ENCODE assay signal across 21 mouse cellular contexts in the genomic region with DNA sequence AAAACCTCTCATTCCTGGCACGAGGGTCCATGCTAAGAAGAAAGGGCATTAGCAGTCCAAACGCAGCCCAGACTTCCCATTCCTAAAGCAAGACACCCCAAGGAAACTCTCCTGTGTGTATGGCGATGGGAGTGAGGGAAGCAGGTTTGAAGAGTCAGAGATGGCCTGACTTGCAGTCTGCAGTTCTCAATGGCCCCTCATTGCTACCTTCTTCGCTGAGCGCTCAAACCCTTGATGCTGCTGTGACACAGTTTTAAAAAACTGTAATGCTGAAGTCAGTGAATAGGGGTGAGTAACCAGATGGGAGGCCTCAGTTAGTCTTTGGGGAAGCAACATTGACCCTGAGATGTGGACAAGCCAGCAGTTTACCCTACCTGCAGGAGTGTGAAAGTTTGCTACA. TPM values are rescaled to one million over a fixed set of nuclear protein-coding genes. Genes with fewer than 3 reads are reported as not detected.
"Had no signal": no experiment of that assay in that cellular context is flagged by ENCODE, and none has a peak within 500 bp of the region (broad histone marks: within the 10 kb centered on the region; RNA-seq: fewer than 3 reads in every experiment).

No protein-coding gene starts in this region.

- H3K27ac ChIP-seq: liver, embryonic 12.5 days; liver, embryonic 14.5 days; midbrain, embryonic 12.5 days; neural tube, embryonic 12.5 days; stomach, embryonic 15.5 days had no signal

- H3K9ac ChIP-seq: liver, embryonic 12.5 days; liver, embryonic 14.5 days; lung, embryonic 14.5 days; midbrain, embryonic 12.5 days; neural tube, embryonic 12.5 days; stomach, embryonic 15.5 days had no signal

- ATAC-seq: liver, embryonic 12.5 days; midbrain, embryonic 16.5 days had no signal

- DNase-seq: lung, adult 18-20 months; lung, postnatal 4 days; midbrain, embryonic 14.5 days; right cerebral cortex, postnatal 14 days; thymus, adult 18-20 months; thymus, postnatal 14 days; thymus, postnatal 36 days had no signal

- H3K4me1 ChIP-seq: liver, embryonic 12.5 days; stomach, embryonic 15.5 days had no signal

- H3K4me3 ChIP-seq: liver, embryonic 12.5 days; myocyte; neural tube, embryonic 12.5 days; stomach, embryonic 15.5 days had no signal

- H3K36me3 ChIP-seq: liver, embryonic 12.5 days; midbrain, embryonic 12.5 days; neural tube, embryonic 12.5 days; stomach, embryonic 15.5 days had no signal

- H3K9me3 ChIP-seq: liver, embryonic 12.5 days; midbrain, embryonic 12.5 days; neural tube, embryonic 12.5 days; stomach, embryonic 15.5 days had no signal

RNA-seq across cellular contexts. Expression of a gene that starts 0.8 kb away (rescaled TPM):
- total RNA-seq: megakaryocyte, adult 5-6 weeks; megakaryocyte-erythroid progenitor cell, adult 5-6 weeks; neutrophil, adult 5-6 weeks had no signal
- polyA plus RNA-seq: liver, embryonic 12.5 days; liver, embryonic 16.5 days; lung, embryonic 14.5 days; lung, embryonic 16.5 days; midbrain, embryonic 12.5 days; midbrain, embryonic 14.5 days; myocyte; neural tube, embryonic 12.5 days; spleen, adult 2 months had no signal
